Mouse (Mus musculus): ENCODE measurements around the gene Jkamp. TPM values are rescaled to one million over a fixed set of nuclear protein-coding genes. Genes with fewer than 3 reads are reported as not detected.

Gene Jkamp
- polyA plus RNA-seq, 1 experiment from 2014 or later: 22.9 TPM

DNA sequence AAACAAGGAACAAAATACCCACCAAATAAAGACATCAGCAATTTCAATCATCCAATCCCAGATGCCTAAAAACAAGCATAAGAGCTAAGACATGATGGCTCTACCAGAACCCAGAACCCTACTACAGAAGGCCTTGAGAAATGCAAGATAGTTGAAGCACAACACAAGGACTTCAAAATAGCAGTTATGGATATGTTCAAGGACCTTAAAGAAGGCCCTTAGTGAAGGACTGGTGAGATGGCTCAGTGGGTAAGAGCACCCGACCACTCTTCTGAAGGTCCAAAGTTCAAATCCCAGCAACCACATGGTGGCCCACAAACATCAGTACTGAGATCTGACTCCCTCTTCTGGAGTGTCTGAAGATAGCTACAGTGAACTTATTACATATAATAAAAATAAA is 27.6 kb upstream of the Jkamp start:
- H3K27ac ChIP-seq: no peak overlapping the region
- no peak overlapping the region for H3K4me2 ChIP-seq
- H3K36me3 ChIP-seq: no peaks in the 10 kb centered on the region
- H3K9ac ChIP-seq: no peak overlapping the region
- 54% methylated on average over 1 of the region's 1 CpGs for WGBS (ENCODE audit: insufficient replicate concordance)
- peaks cover 5% of the 10 kb centered on the region; the same call in 1 of the 2 replicates for H3K27me3 ChIP-seq (replicated peaks)
- no peaks in the 10 kb centered on the region for H3K9me3 ChIP-seq (replicated peaks)
- H3K4me1 ChIP-seq: no peaks in the 10 kb centered on the region
- H3K4me3 ChIP-seq: no peak overlapping the region
- no peak for ATAC-seq

GRCm38 (mm10) chr12:72069626-72070326 is 15.6 kb upstream of the Jkamp start:
- Histone ChIP-seq H3K27me3 (replicated peaks) (peaks cover 58% of the 10 kb centered on the region), H3K27ac (no peak overlapping the region), H3K4me3 (peak overlapping the region; percentile 61), H3K4me2 (peak overlapping the region; percentile 91), H3K36me3 (peaks cover 6% of the 10 kb centered on the region), H3K4me1 (peaks cover 16% of the 10 kb centered on the region), H3K9ac (no peak overlapping the region), H3K9me3 (replicated peaks) (no peaks in the 10 kb centered on the region)
- 6% methylated on average over 40 of the region's 40 CpGs for WGBS (ENCODE audit: insufficient replicate concordance)
- peak; percentile 27 for ATAC-seq

- peak within 1 kb of the TSS; percentile 91 for H3K4me2 ChIP-seq
- H3K27me3 ChIP-seq (replicated peaks): peaks cover 58% of the 10 kb centered on the region
- peak within 1 kb of the TSS; percentile 61 for H3K4me3 ChIP-seq
- whole genome bisulfite sequencing (ENCODE audit: insufficient replicate concordance): under 1% methylated on average over 94 of the region's 94 CpGs
- peaks cover 16% of the 10 kb centered on the region for H3K4me1 ChIP-seq
- peaks cover 9% of the 10 kb centered on the region for H3K36me3 ChIP-seq
- no peak within 1 kb of the TSS for H3K27ac ChIP-seq
- H3K9me3 ChIP-seq (replicated peaks): no peaks in the 10 kb centered on the region
- H3K9ac ChIP-seq: peak within 1 kb of the TSS; percentile 22; the same call in 1 of the 2 replicates
- peak; percentile 60 for ATAC-seq
Measured at GRCm38 (mm10) chr12:72070327-72071269, 14.8 kb upstream of the Jkamp start, which contains the start of gene Gpr135. TSS of gene Gpr135 (minus strand) at chr12:72071125.

- Histone ChIP-seq H3K9me3 (replicated peaks) (no peaks in the 10 kb centered on the region), H3K4me1 (peaks cover 7% of the 10 kb centered on the region), H3K27ac (no peak overlapping the region), H3K4me3 (no peak overlapping the region), H3K9ac (no peak overlapping the region), H3K36me3 (peaks cover 9% of the 10 kb centered on the region), H3K27me3 (replicated peaks) (peaks cover 16% of the 10 kb centered on the region), H3K4me2 (no peak overlapping the region)
- no peak for ATAC-seq
- 70% methylated on average over 3 of the region's 3 CpGs for WGBS (ENCODE audit: insufficient replicate concordance)
Measured at GRCm38 (mm10) chr12:72078248-72078647, 7.1 kb upstream of the Jkamp start.

GRCm38 (mm10) chr12:72081961-72082360 is 3.4 kb upstream of the Jkamp start:
- Histone ChIP-seq H3K4me1 (peaks cover 27% of the 10 kb centered on the region), H3K9me3 (replicated peaks) (no peaks in the 10 kb centered on the region), H3K4me2 (peak overlapping the region; percentile 55), H3K36me3 (no peaks in the 10 kb centered on the region), H3K9ac (no peak overlapping the region), H3K4me3 (no peak overlapping the region), H3K27ac (no peak overlapping the region), H3K27me3 (replicated peaks) (peaks cover 31% of the 10 kb centered on the region)
- no peak for ATAC-seq
- WGBS (ENCODE audit: insufficient replicate concordance): 45% methylated on average over 3 of the region's 3 CpGs

GRCm38 (mm10) chr12:72082370-72082769 is 3.0 kb upstream of the Jkamp start:
- H3K27ac ChIP-seq: no peak overlapping the region
- H3K27me3 ChIP-seq (replicated peaks): peaks cover 31% of the 10 kb centered on the region
- H3K4me2 ChIP-seq: peak overlapping the region; percentile 55
- peak overlapping the region; percentile 15; the same call in 1 of the 2 replicates for H3K4me3 ChIP-seq
- peaks cover 30% of the 10 kb centered on the region for H3K4me1 ChIP-seq
- H3K9me3 ChIP-seq (replicated peaks): no peaks in the 10 kb centered on the region
- no peak overlapping the region for H3K9ac ChIP-seq
- no peak for ATAC-seq
- 26% methylated on average over 18 of the region's 18 CpGs for WGBS (ENCODE audit: insufficient replicate concordance)
- no peaks in the 10 kb centered on the region for H3K36me3 ChIP-seq

DNA sequence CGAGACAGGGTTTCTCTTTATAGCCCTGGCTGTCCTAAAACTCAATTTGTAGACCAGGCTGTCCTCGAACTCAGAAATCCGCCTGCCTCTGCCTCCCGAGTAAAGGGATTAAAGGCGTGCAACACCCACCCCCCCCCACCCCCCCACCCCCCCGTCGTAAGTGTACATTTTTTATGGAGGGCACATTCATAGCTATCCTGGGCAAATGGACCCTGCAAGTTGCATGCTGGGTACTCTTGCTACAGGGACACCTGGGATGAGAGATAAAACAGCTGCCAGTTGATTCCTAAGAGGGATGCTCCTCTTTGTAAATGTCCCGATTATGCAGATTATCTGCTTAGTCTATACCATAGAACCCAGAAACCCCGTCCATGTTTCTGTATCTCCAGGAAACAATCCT is 2.1 kb upstream of the Jkamp start:
- H3K9me3 ChIP-seq (replicated peaks): no peaks in the 10 kb centered on the region
- no peak overlapping the region for H3K4me2 ChIP-seq
- H3K27me3 ChIP-seq (replicated peaks): peaks cover 31% of the 10 kb centered on the region
- H3K27ac ChIP-seq: no peak overlapping the region
- no peak overlapping the region for H3K4me3 ChIP-seq
- H3K36me3 ChIP-seq: no peaks in the 10 kb centered on the region
- ATAC-seq: no peak
- H3K9ac ChIP-seq: no peak overlapping the region
- peaks cover 39% of the 10 kb centered on the region for H3K4me1 ChIP-seq
- 61% methylated on average over 9 of the region's 9 CpGs for WGBS (ENCODE audit: insufficient replicate concordance)

DNA sequence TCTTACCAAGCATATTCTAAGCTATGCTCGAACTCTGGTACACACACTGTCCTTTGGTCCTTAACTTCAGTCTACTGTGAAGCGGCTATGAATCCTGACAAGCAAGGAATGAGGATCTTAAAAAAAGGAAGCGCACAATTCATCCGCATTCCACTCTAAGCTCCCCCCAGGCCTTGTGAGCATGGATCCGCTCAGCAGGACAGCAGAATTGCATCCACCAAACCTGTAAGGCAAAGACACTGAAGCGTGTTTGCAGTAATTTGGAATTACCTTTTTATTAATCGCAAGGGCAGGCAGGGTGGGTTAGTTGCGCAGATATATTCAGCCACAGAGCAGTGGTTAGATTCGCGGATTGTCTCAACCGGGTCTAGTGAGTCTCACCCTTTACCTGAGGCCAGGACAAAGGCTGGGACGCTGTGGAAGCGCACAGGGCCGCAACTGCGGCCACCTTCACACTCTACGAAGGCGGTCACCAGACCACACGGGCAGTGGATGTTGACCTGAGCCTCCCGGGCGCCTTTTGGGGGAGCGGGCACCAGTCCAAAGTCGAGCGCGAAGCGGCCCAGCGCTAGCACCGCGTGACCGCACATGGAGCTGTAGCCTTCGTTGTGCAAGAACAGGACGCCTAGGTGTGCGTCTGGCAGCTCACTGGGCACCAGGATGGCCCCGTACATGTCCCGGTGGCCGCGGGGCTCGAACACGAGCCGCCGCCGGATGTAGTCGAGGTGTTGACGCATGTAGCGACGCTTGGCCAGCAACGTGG is 947 bp upstream of the Jkamp start:
- peaks cover 31% of the 10 kb centered on the region for H3K27me3 ChIP-seq (replicated peaks)
- no peaks in the 10 kb centered on the region for H3K9me3 ChIP-seq (replicated peaks)
- H3K4me3 ChIP-seq: peak overlapping the region; percentile 74
- H3K36me3 ChIP-seq: no peaks in the 10 kb centered on the region
- peak overlapping the region; percentile 68 for H3K9ac ChIP-seq
- 0 out of 2 replicates have a peak, but pooled peaks have one; percentile 3 for ATAC-seq
- peak overlapping the region; percentile 95 for H3K4me2 ChIP-seq
- peak overlapping the region; percentile 78 for H3K27ac ChIP-seq
- 6% methylated on average over 46 of the region's 46 CpGs for WGBS (ENCODE audit: insufficient replicate concordance)
- peaks cover 39% of the 10 kb centered on the region for H3K4me1 ChIP-seq

DNA sequence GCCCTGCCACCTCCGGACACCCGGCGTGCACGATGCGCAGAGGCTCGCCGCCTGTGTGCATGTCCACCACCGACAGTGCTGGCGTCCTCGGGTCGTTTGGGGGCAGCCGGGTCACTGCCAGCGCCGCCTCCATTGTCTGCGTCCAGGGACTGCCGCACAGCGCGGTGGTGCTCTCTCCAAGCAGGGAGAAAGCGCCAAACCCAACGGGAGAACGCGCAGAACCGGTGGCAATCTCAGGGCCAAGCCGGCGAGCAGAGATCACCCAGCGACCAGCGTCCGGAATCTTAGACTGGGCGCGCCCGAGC is 413 bp upstream of the Jkamp start:
- Histone ChIP-seq H3K4me3 (peak overlapping the region; percentile 74), H3K4me2 (peak overlapping the region; percentile 95), H3K9ac (peak overlapping the region; percentile 68), H3K27ac (peak overlapping the region; percentile 78), H3K36me3 (no peaks in the 10 kb centered on the region), H3K9me3 (replicated peaks) (no peaks in the 10 kb centered on the region), H3K27me3 (replicated peaks) (peaks cover 31% of the 10 kb centered on the region), H3K4me1 (peaks cover 39% of the 10 kb centered on the region)
- peak; percentile 3 for ATAC-seq
- under 1% methylated on average over 31 of the region's 31 CpGs for WGBS (ENCODE audit: insufficient replicate concordance)

DNA sequence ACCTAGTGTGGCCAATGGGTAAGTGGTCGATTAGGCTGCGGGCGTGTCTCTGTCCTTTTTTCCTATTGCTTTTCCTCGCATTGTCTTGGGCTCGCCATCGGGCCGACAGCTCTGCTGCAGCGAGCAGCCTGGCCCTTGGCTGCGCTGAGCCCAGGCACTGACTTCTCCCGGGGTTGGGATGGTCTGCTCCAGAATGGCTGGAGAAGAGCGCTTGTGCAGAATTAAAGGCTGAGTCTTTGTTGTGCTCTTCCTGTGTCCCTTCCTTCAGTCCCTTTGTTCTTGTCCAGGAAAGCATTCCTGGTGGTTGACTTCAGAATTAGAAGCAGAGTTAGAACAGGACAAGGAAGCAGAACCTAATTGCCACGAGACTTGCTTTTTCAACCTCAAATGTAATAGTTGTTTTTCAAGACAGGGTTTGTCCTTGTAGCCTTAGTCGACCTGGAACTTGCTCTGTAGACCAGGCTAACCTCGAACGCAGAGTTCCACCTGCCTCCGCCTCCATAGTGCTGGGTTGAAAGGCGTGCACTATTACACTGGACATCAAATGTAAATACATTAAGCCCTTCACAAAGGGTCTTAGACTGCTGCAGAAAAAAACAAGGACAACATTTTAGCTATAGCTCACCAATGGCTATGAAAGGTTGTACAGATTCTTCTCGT is 907 bp downstream of the Jkamp start:
- ATAC-seq: no peak; the same call in 1 of the 2 replicates
- H3K4me3 ChIP-seq: peak overlapping the region; percentile 74
- H3K27ac ChIP-seq: peak overlapping the region; percentile 77
- WGBS (ENCODE audit: insufficient replicate concordance): 3% methylated on average over 18 of the region's 18 CpGs
- peak overlapping the region; percentile 74 for H3K9ac ChIP-seq
- peaks cover 39% of the 10 kb centered on the region for H3K4me1 ChIP-seq
- no peaks in the 10 kb centered on the region for H3K9me3 ChIP-seq (replicated peaks)
- peak overlapping the region; percentile 95 for H3K4me2 ChIP-seq
- H3K27me3 ChIP-seq (replicated peaks): peaks cover 31% of the 10 kb centered on the region
- H3K36me3 ChIP-seq: peaks cover 9% of the 10 kb centered on the region; the same call in 1 of the 2 replicates

GRCm38 (mm10) chr12:72089802-72090201 is 4.4 kb downstream of the Jkamp start:
- peaks cover 3% of the 10 kb centered on the region for H3K27me3 ChIP-seq (replicated peaks)
- no peak overlapping the region for H3K4me2 ChIP-seq
- H3K27ac ChIP-seq: no peak overlapping the region
- no peak overlapping the region for H3K9ac ChIP-seq
- peaks cover 24% of the 10 kb centered on the region for H3K4me1 ChIP-seq
- H3K4me3 ChIP-seq: no peak overlapping the region
- H3K9me3 ChIP-seq (replicated peaks): no peaks in the 10 kb centered on the region
- ATAC-seq: no peak
- peaks cover 44% of the 10 kb centered on the region for H3K36me3 ChIP-seq
- WGBS (ENCODE audit: insufficient replicate concordance): 85% methylated on average over 4 of the region's 4 CpGs
